Mouse (Mus musculus) thymus, postnatal 0 days (tissue): ENCODE data around the gene Cd180. TPM values are rescaled to one million over a fixed set of nuclear protein-coding genes. Genes with fewer than 3 reads are reported as not detected.
A peak's percentile ranks its signal among the peaks of the same experiment; 100 is the strongest.

Experiments used
- DNase-seq: peaks from one replicate; pipeline ENCODE4 v3.0.0-alpha.2; 2015; ENCODE audit warnings: low spot score
- polyA plus RNA-seq: library from polyadenylated mRNA; unstranded; fragments of >200 nt; fragmentation: Nextera tagmentation; extraction: Ambion mirVana; gene quantifications from 2 replicates; pipeline ENCODE4 v1.2.1, GENCODE M21; 2015

The Cd180 gene
- 1.1 and 1.2 TPM in 2 replicates for polyA plus RNA-seq

- peak; percentile 12 for DNase-seq
These were observed at the start of gene Cd180 for GRCm38 (mm10) chr13:102693341-102693801. Gene Cd180, plus strand, starts transcription at chr13:102693558.

GRCm38 (mm10) chr13:102644344-102644743 is 49.0 kb upstream of the Cd180 start:
- no peak for DNase-seq

GRCm38 (mm10) chr13:102644789-102645551 is 48.4 kb upstream of the Cd180 start:
- peak; percentile 85 for DNase-seq

GRCm38 (mm10) chr13:102646271-102646771 is 47.0 kb upstream of the Cd180 start:
- no peak for DNase-seq

GRCm38 (mm10) chr13:102647511-102647910 is 45.8 kb upstream of the Cd180 start:
- DNase-seq = peak; percentile 81

- no peak for DNase-seq
These were observed 41.0 kb upstream of the Cd180 start for GRCm38 (mm10) chr13:102652303-102652889.

- DNase-seq = no peak
These were observed 38.2 kb upstream of the Cd180 start for GRCm38 (mm10) chr13:102655071-102655570.

- DNase-seq = no peak
These were observed 37.1 kb upstream of the Cd180 start for GRCm38 (mm10) chr13:102656153-102656690.

GRCm38 (mm10) chr13:102658223-102658839 is 35.0 kb upstream of the Cd180 start:
- DNase-seq = no peak

- no peak for DNase-seq
These were observed 29.3 kb upstream of the Cd180 start for GRCm38 (mm10) chr13:102664041-102664440.

- DNase-seq = peak; percentile 94
These were observed 28.3 kb upstream of the Cd180 start for GRCm38 (mm10) chr13:102664843-102665587.

- peak; percentile 64 for DNase-seq
These were observed 27.6 kb upstream of the Cd180 start for GRCm38 (mm10) chr13:102665588-102666232.

- peak; percentile 59 for DNase-seq
These were observed 27.1 kb upstream of the Cd180 start for GRCm38 (mm10) chr13:102666233-102666614.

GRCm38 (mm10) chr13:102666731-102667130 is 26.6 kb upstream of the Cd180 start:
- no peak for DNase-seq

GRCm38 (mm10) chr13:102667401-102667800 is 26.0 kb upstream of the Cd180 start:
- no peak for DNase-seq

GRCm38 (mm10) chr13:102667842-102668241 is 25.5 kb upstream of the Cd180 start:
- no peak for DNase-seq

GRCm38 (mm10) chr13:102668933-102669332 is 24.4 kb upstream of the Cd180 start:
- no peak for DNase-seq

- no peak for DNase-seq
These were observed 23.7 kb upstream of the Cd180 start for GRCm38 (mm10) chr13:102669522-102670256.

GRCm38 (mm10) chr13:102670503-102670902 is 22.9 kb upstream of the Cd180 start:
- DNase-seq = no peak

- no peak for DNase-seq
These were observed 19.3 kb upstream of the Cd180 start for GRCm38 (mm10) chr13:102674083-102674482.
